Mouse (Mus musculus) intestine, embryonic 16.5 days (tissue): ENCODE measurements around the gene Klf11. TPM values are rescaled to one million over a fixed set of nuclear protein-coding genes. Genes with fewer than 3 reads are reported as not detected.

ENCODE experiments used
- ATAC-seq: fragments of 200-750 bp; cut with Nextera tagmentation; 2 replicates; pipeline ENCODE4 v1.8.0; 2017; ENCODE audit warnings: moderate TSS enrichment, moderate library complexity
- H3K27ac ChIP-seq: fragments of 300-500 bp; sonication (generic); 2 replicates; pipeline ENCODE4 v1.5.1; 2014; ENCODE audit warnings: mild to moderate bottlenecking, low read length
- H3K27me3 ChIP-seq: fragments of 300-500 bp; sonication (generic); replicated peaks from 2 replicates; pipeline ENCODE4 v1.6.1; 2014; ENCODE audit warnings: low read length, control low read depth, mixed read lengths; ENCODE audit not compliant: control insufficient read depth, insufficient read depth
- H3K36me3 ChIP-seq: fragments of 300-500 bp; sonication (generic); 2 replicates; pipeline ENCODE4 v1.6.1; 2014; ENCODE audit warnings: low read length, control low read depth; ENCODE audit not compliant: control insufficient read depth, insufficient read depth
- H3K4me1 ChIP-seq: fragments of 300-500 bp; sonication (generic); 2 replicates; pipeline ENCODE4 v1.6.1; 2014; ENCODE audit warnings: low read length, control low read depth, mixed read lengths; ENCODE audit not compliant: control insufficient read depth, insufficient read depth
- H3K4me2 ChIP-seq: fragments of 300-500 bp; sonication (generic); 2 replicates; pipeline ENCODE4 v1.6.1; 2014; ENCODE audit warnings: low read depth, low read length, control low read depth
- H3K4me3 ChIP-seq: fragments of 300-500 bp; sonication (generic); 2 replicates; pipeline ENCODE4 v1.5.1; 2014; ENCODE audit warnings: mild to moderate bottlenecking, low read length
- H3K9ac ChIP-seq: fragments of 300-500 bp; sonication (generic); 2 replicates; pipeline ENCODE4 v1.6.1; 2014; ENCODE audit warnings: low read depth, low read length
- H3K9me3 ChIP-seq: fragments of 300-500 bp; sonication (generic); 2 replicates; pipeline ENCODE4 v1.6.1; 2016; ENCODE audit warnings: low read length, control low read depth; ENCODE audit not compliant: control insufficient read depth
- WGBS: fragments of 180-500 bp; shearing (Covaris S2); extraction: QIAGEN DNeasy Blood & Tissue Kit; methylation state at CpG from one replicate; pipeline ENCODE4 v1.1.7; 2014; 5-methylcytosine and 5-hydroxymethylcytosine counted together
- polyA plus RNA-seq: library from polyadenylated mRNA; unstranded; fragments of >200 nt; fragmentation: Nextera tagmentation; extraction: Ambion mirVana; gene quantifications from 2 replicates; pipeline ENCODE4 v1.2.1, GENCODE M21; 2015

Klf11 gene
- polyA plus RNA-seq, 1 experiment from 2014 or later: 10.0 TPM

- H3K27me3 ChIP-seq: no peaks in the 10 kb centered on the region
- no peaks in the 10 kb centered on the region for H3K9me3 ChIP-seq
- no peak overlapping the region for H3K27ac ChIP-seq
- H3K4me2 ChIP-seq: no peak overlapping the region
- H3K4me3 ChIP-seq: no peak overlapping the region
- peaks cover 16% of the 10 kb centered on the region for H3K4me1 ChIP-seq
- 73% methylated on average over 1 of the region's 1 CpGs for WGBS
- H3K9ac ChIP-seq: no peak overlapping the region
- ATAC-seq: no peak
- no peaks in the 10 kb centered on the region for H3K36me3 ChIP-seq
These were observed 3.0 kb upstream of the Klf11 start for GRCm38 (mm10) chr12:24648094-24648493.

- H3K9ac ChIP-seq: peak overlapping the region; percentile 65
- 3% methylated on average over 22 of the region's 22 CpGs for WGBS
- no peaks in the 10 kb centered on the region for H3K9me3 ChIP-seq
- H3K36me3 ChIP-seq: peaks cover 5% of the 10 kb centered on the region; the same call in 1 of the 2 replicates
- peak; percentile 1; the same call in 1 of the 2 replicates for ATAC-seq
- H3K27me3 ChIP-seq: no peaks in the 10 kb centered on the region
- H3K4me1 ChIP-seq: peaks cover 16% of the 10 kb centered on the region
- peak overlapping the region; percentile 83 for H3K27ac ChIP-seq
- peak overlapping the region; percentile 77 for H3K4me2 ChIP-seq
- H3K4me3 ChIP-seq: peak overlapping the region; percentile 89
These were observed 535 bp upstream of the Klf11 start for GRCm38 (mm10) chr12:24650415-24651062.

GRCm38 (mm10) chr12:24651642-24652342 is 718 bp downstream of the Klf11 start:
- H3K4me3 ChIP-seq: peak overlapping the region; percentile 89
- ATAC-seq: peak; percentile 85
- 1% methylated on average over 36 of the region's 36 CpGs for WGBS

GRCm38 (mm10) chr12:24654065-24654862 is 3.2 kb downstream of the Klf11 start:
- H3K4me3 ChIP-seq: no peak overlapping the region
- no peak overlapping the region for H3K9ac ChIP-seq
- H3K36me3 ChIP-seq: peaks cover 6% of the 10 kb centered on the region; the same call in 1 of the 2 replicates
- no peaks in the 10 kb centered on the region for H3K27me3 ChIP-seq
- no peaks in the 10 kb centered on the region for H3K9me3 ChIP-seq
- no peak for ATAC-seq
- no peak overlapping the region for H3K4me2 ChIP-seq
- H3K27ac ChIP-seq: no peak overlapping the region
- peaks cover 16% of the 10 kb centered on the region for H3K4me1 ChIP-seq
- WGBS: 83% methylated on average over 16 of the region's 16 CpGs

More at GRCm38 (mm10) chr12:24651642-24652342, 718 bp downstream of the Klf11 start:
- Histone ChIP-seq H3K9ac (peak overlapping the region; percentile 97), H3K27me3 (no peaks in the 10 kb centered on the region), H3K27ac (peak overlapping the region; percentile 96), H3K36me3 (peaks cover 6% of the 10 kb centered on the region; the same call in 1 of the 2 replicates), H3K9me3 (no peaks in the 10 kb centered on the region), H3K4me1 (peaks cover 16% of the 10 kb centered on the region), H3K4me2 (peak overlapping the region; percentile 77)

- H3K27ac ChIP-seq: no peak overlapping the region
- peaks cover 10% of the 10 kb centered on the region for H3K36me3 ChIP-seq
- H3K27me3 ChIP-seq: no peaks in the 10 kb centered on the region
- no peak for ATAC-seq
- WGBS: 69% methylated on average over 3 of the region's 3 CpGs
- no peak overlapping the region for H3K4me3 ChIP-seq
- no peak overlapping the region for H3K9ac ChIP-seq
- H3K9me3 ChIP-seq: no peaks in the 10 kb centered on the region
- H3K4me2 ChIP-seq: no peak overlapping the region
- peaks cover 11% of the 10 kb centered on the region for H3K4me1 ChIP-seq
These were observed 5.4 kb downstream of the Klf11 start for GRCm38 (mm10) chr12:24656436-24656835.

- no peak overlapping the region for H3K9ac ChIP-seq
- peaks cover 8% of the 10 kb centered on the region for H3K36me3 ChIP-seq
- no peaks in the 10 kb centered on the region for H3K9me3 ChIP-seq
- H3K4me1 ChIP-seq: no peaks in the 10 kb centered on the region
- H3K4me2 ChIP-seq: no peak overlapping the region
- no peak overlapping the region for H3K4me3 ChIP-seq
- no peak overlapping the region for H3K27ac ChIP-seq
- WGBS: 91% methylated on average over 4 of the region's 4 CpGs
- no peaks in the 10 kb centered on the region for H3K27me3 ChIP-seq
- peak; percentile 68; the same call in 1 of the 2 replicates for ATAC-seq
These were observed 7.9 kb downstream of the Klf11 start for GRCm38 (mm10) chr12:24658998-24659397.

- no peak overlapping the region for H3K9ac ChIP-seq
- H3K4me3 ChIP-seq: no peak overlapping the region
- no peaks in the 10 kb centered on the region for H3K9me3 ChIP-seq
- H3K27ac ChIP-seq: no peak overlapping the region
- 88% methylated on average over 9 of the region's 9 CpGs for WGBS
- H3K36me3 ChIP-seq: peaks cover 8% of the 10 kb centered on the region
- no peak for ATAC-seq
- H3K4me2 ChIP-seq: no peak overlapping the region
- no peaks in the 10 kb centered on the region for H3K4me1 ChIP-seq
- no peaks in the 10 kb centered on the region for H3K27me3 ChIP-seq
These were observed 8.8 kb downstream of the Klf11 start for GRCm38 (mm10) chr12:24659923-24660322.

- Histone ChIP-seq H3K4me3 (no peak overlapping the region), H3K4me2 (no peak overlapping the region), H3K4me1 (no peaks in the 10 kb centered on the region), H3K9ac (no peak overlapping the region), H3K27me3 (no peaks in the 10 kb centered on the region), H3K27ac (no peak overlapping the region), H3K36me3 (peaks cover 5% of the 10 kb centered on the region; the same call in 1 of the 2 replicates), H3K9me3 (no peaks in the 10 kb centered on the region)
- 80% methylated on average over 4 of the region's 4 CpGs for WGBS
- ATAC-seq: no peak
These were observed 10.0 kb downstream of the Klf11 start for GRCm38 (mm10) chr12:24661100-24661499.

GRCm38 (mm10) chr12:24662131-24662530 is 11.1 kb downstream of the Klf11 start:
- H3K9ac ChIP-seq: no peak overlapping the region
- H3K4me3 ChIP-seq: no peak overlapping the region
- 85% methylated on average over 5 of the region's 5 CpGs for WGBS
- no peak overlapping the region for H3K4me2 ChIP-seq
- no peak for ATAC-seq
- peaks cover 5% of the 10 kb centered on the region; the same call in 1 of the 2 replicates for H3K36me3 ChIP-seq
- H3K9me3 ChIP-seq: no peaks in the 10 kb centered on the region
- H3K27ac ChIP-seq: no peak overlapping the region
- no peaks in the 10 kb centered on the region for H3K4me1 ChIP-seq
- no peaks in the 10 kb centered on the region for H3K27me3 ChIP-seq
